Mouse (Mus musculus) right cerebral cortex, postnatal 10 days (tissue): ENCODE results near the gene Ttc41.
A peak's percentile ranks its signal among the peaks of the same experiment; 100 is the strongest.

Experiments used
- DNase-seq, 2 experiments: peaks; one replicate each; pipeline ENCODE4 v3.0.0; 2021; ENCODE audit warnings: low spot score in 2 of 2

Ttc41 gene

GRCm38 (mm10) chr10:86783561-86783960, 78.0 kb downstream of the Ttc41 start:
- DNase-seq: no peak

GRCm38 (mm10) chr10:86784126-86784675, 78.6 kb downstream of the Ttc41 start:
- no peak for DNase-seq

- no peak for DNase-seq
These were observed 79.8 kb downstream of the Ttc41 start for GRCm38 (mm10) chr10:86785396-86785795.

GRCm38 (mm10) chr10:86786083-86786482, 80.5 kb downstream of the Ttc41 start:
- DNase-seq: no peak

GRCm38 (mm10) chr10:86788193-86788592, 82.6 kb downstream of the Ttc41 start:
- DNase-seq: no peak

GRCm38 (mm10) chr10:86789146-86789672, 83.6 kb downstream of the Ttc41 start:
- no peak for DNase-seq

- no peak for DNase-seq
These were observed 86.0 kb downstream of the Ttc41 start for GRCm38 (mm10) chr10:86791507-86792184.

GRCm38 (mm10) chr10:86793509-86793951, 87.9 kb downstream of the Ttc41 start:
- no peak for DNase-seq

- no peak for DNase-seq
These were observed 88.6 kb downstream of the Ttc41 start for GRCm38 (mm10) chr10:86794196-86794595.

GRCm38 (mm10) chr10:86794794-86795535, 89.4 kb downstream of the Ttc41 start:
- peak in 1 of 2 experiments; percentile 49 for DNase-seq

GRCm38 (mm10) chr10:86796073-86796741, 90.6 kb downstream of the Ttc41 start:
- DNase-seq: no peak

GRCm38 (mm10) chr10:86807362-86807761, 101.8 kb downstream of the Ttc41 start:
- DNase-seq: no peak

- no peak for DNase-seq
These were observed 102.6 kb downstream of the Ttc41 start for GRCm38 (mm10) chr10:86808013-86808758.

GRCm38 (mm10) chr10:86810000-86810399, 104.4 kb downstream of the Ttc41 start:
- no peak for DNase-seq

- DNase-seq: no peak
These were observed 105.0 kb downstream of the Ttc41 start for GRCm38 (mm10) chr10:86810612-86811011.

- no peak for DNase-seq
These were observed 108.9 kb downstream of the Ttc41 start for GRCm38 (mm10) chr10:86814292-86815131.

GRCm38 (mm10) chr10:86815133-86815532, 109.5 kb downstream of the Ttc41 start:
- DNase-seq: no peak

- peak; percentile 61 to 64 for DNase-seq
These were observed 114.1 kb downstream of the Ttc41 start for GRCm38 (mm10) chr10:86819649-86820165.

GRCm38 (mm10) chr10:86821014-86821413, 115.4 kb downstream of the Ttc41 start:
- no peak for DNase-seq

- DNase-seq: no peak
These were observed 118.5 kb downstream of the Ttc41 start for GRCm38 (mm10) chr10:86824093-86824492.
